Mouse (Mus musculus) G1E (cell line): ENCODE measurements at regions not wholly inside any gene's neighbourhood (a gene's known extent, or its start where the extent isn't known, plus 50 kb on each side); places are given as distances from the start of the nearest gene placed in this dataset.

Experiments used
- CTCF ChIP-seq: IDR thresholded peaks from 2 replicates; pipeline ENCODE4 v1.5.1; 2012; ENCODE audit warnings: low read depth, low read length, inconsistent platforms, mixed read lengths
- GATA2 ChIP-seq: IDR thresholded peaks from 2 replicates; pipeline ENCODE4 v1.6.1; 2012; ENCODE audit warnings: low read depth, low read length, inconsistent platforms, borderline replicate concordance

DNA sequence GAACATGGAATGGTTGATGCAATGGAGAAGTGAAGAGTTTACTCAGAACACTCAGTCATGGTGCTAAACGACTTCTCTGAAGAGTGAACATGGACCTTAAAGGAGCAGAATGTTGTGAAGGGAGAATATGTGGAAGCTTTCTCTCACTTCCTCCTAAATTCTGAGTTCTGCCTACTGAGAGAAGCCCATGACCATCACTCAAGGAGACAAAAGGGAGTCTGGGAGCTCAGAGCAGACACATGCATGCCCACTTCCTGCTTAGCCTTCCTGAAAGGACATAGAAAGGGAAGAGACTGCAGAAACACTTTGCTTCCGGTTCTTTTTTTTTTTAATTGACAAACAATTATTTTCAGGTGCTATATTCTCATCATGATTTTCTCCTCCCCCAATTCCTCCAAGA is 166.1 kb upstream of the Prkcq start:
- TF ChIP-seq CTCF = no peak
- TF ChIP-seq GATA2 = no peak
